Mouse (Mus musculus): ENCODE measurements around the gene Olfr155.

GRCm38 (mm10) chr4:43822896-43823550 lies 28.3 kb upstream of the Olfr155 start:
- TF ChIP-seq MYOG (IDR thresholded peaks at IDR 0.05; ENCODE audit: control insufficient read depth in 1 of 3, insufficient read depth in 1 of 3, insufficient read length in 2 of 3, low read depth in 2 of 3) (no peak), TCF3 (IDR thresholded peaks at IDR 0.05; ENCODE audit: insufficient read length, low read depth) (no peak), REST (IDR thresholded peaks at IDR 0.05; ENCODE audit: insufficient read depth, insufficient read length) (no peak), TCF12 (IDR thresholded peaks at IDR 0.05; ENCODE audit: insufficient read depth, poor library complexity, severe bottlenecking) (no peak), POLR2A (IDR thresholded peaks at IDR 0.05; ENCODE audit: insufficient read length, low read depth) (no peak), POLR2AphosphoS2 (IDR thresholded peaks at IDR 0.05; ENCODE audit: insufficient read length, low read depth) (no peak), CEBPB (IDR thresholded peaks at IDR 0.05; ENCODE audit: insufficient read depth, poor library complexity, severe bottlenecking) (no peak), USF1 (IDR thresholded peaks at IDR 0.05; ENCODE audit: low read depth) (no peak)
